Mouse (Mus musculus) myocyte (in vitro differentiated cells): Measurements from ENCODE around the gene Dlg2.

Source experiments
- CEBPB ChIP-seq: IDR thresholded peaks from 2 replicates; pipeline ENCODE4 v1.6.1; 2011; ENCODE audit warnings: mild to moderate bottlenecking, moderate library complexity; ENCODE audit not compliant: poor library complexity, insufficient read depth, severe bottlenecking
- E2F4 ChIP-seq: IDR thresholded peaks from one replicate; pipeline ENCODE4 v1.6.1; 2011; ENCODE audit warnings: mild to moderate bottlenecking, control low read depth, moderate library complexity; ENCODE audit not compliant: insufficient read depth
- POLR2A ChIP-seq: IDR thresholded peaks from one replicate; pipeline ENCODE4 v1.6.1; 2011; ENCODE audit warnings: low read depth, mild to moderate bottlenecking, control low read depth, moderate library complexity; ENCODE audit not compliant: insufficient read length
- POLR2AphosphoS2 ChIP-seq: IDR thresholded peaks from one replicate; pipeline ENCODE4 v1.6.1; 2011; ENCODE audit warnings: low read depth, control low read depth; ENCODE audit not compliant: insufficient read length
- TCF12 ChIP-seq: IDR thresholded peaks from one replicate; pipeline ENCODE4 v1.6.1; 2011; ENCODE audit warnings: mild to moderate bottlenecking, control low read depth; ENCODE audit not compliant: poor library complexity, insufficient read depth, severe bottlenecking
- TCF3 ChIP-seq: IDR thresholded peaks from one replicate; pipeline ENCODE4 v1.6.1; 2011; ENCODE audit warnings: low read depth, control low read depth; ENCODE audit not compliant: insufficient read length
- USF1 ChIP-seq: IDR thresholded peaks from one replicate; pipeline ENCODE4 v1.6.1; 2011; ENCODE audit warnings: low read depth, mild to moderate bottlenecking, control low read depth, moderate library complexity

DNA sequence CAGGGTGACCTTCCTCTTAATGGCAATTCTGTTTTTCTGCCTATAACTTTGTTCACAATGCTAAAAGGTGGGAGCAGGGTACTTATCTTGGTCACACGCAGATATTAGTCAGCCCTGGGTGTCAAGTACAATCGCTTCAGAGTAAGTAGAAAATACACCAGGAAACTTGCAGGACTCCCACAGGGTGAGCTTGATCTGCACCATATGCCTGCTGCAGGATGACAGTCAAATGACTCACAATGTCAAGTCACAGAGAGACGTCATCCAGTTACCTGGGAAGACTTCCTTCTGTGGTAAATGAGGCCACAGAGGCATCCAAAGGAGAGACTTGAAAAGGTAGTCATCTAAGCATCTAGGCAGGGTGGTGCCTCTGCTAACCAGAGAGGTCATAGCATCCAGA, 1721.1 kb downstream of the Dlg2 start:
- TF ChIP-seq POLR2A (no peak), TCF3 (no peak), USF1 (no peak), POLR2AphosphoS2 (no peak), CEBPB (no peak), TCF12 (no peak), E2F4 (no peak)
